Mouse (Mus musculus) forebrain, embryonic 14.5 days (tissue): ENCODE measurements around the gene Fam124a. TPM values are rescaled to one million over a fixed set of nuclear protein-coding genes. Genes with fewer than 3 reads are reported as not detected.
A peak's percentile ranks its signal among the peaks of the same experiment; 100 is the strongest.

ENCODE experiments used
- ATAC-seq: fragments of 200-750 bp; cut with Nextera tagmentation; 2 replicates; pipeline ENCODE4 v1.8.0; 2017; ENCODE audit warnings: mild to moderate bottlenecking, moderate library complexity
- DNase-seq: peaks from one replicate; pipeline ENCODE4 v3.0.0-alpha.2; 2015; ENCODE audit warnings: low spot score
- H3K27ac ChIP-seq: fragments of 300-500 bp; sonication (generic); 2 replicates; pipeline ENCODE4 v1.5.1; 2014; ENCODE audit warnings: low read depth, mild to moderate bottlenecking, control low read depth, low read length, moderate library complexity
- H3K27me3 ChIP-seq: fragments of 300-500 bp; sonication (generic); replicated peaks from 2 replicates; pipeline ENCODE4 v1.6.1; 2014; ENCODE audit warnings: low read length, control low read depth, mixed read lengths; ENCODE audit not compliant: control insufficient read depth, insufficient read depth
- H3K36me3 ChIP-seq: fragments of 300-500 bp; sonication (generic); 2 replicates; pipeline ENCODE4 v1.6.1; 2014; ENCODE audit warnings: low read length, control low read depth; ENCODE audit not compliant: control insufficient read depth, insufficient read depth
- H3K4me1 ChIP-seq: fragments of 300-500 bp; sonication (generic); 2 replicates; pipeline ENCODE4 v1.6.1; 2014; ENCODE audit warnings: antibody characterized with exemption, low read length, control low read depth; ENCODE audit not compliant: control insufficient read depth, insufficient read depth
- H3K4me2 ChIP-seq: fragments of 300-500 bp; sonication (generic); 2 replicates; pipeline ENCODE4 v1.6.1; 2014; ENCODE audit warnings: mild to moderate bottlenecking, control low read depth, low read length
- H3K4me3 ChIP-seq: fragments of 300-500 bp; sonication (generic); 2 replicates; pipeline ENCODE4 v1.5.1; 2014; ENCODE audit warnings: low read depth, low read length, control low read depth
- H3K9ac ChIP-seq: fragments of 300-500 bp; sonication (generic); 2 replicates; pipeline ENCODE4 v1.6.1; 2014; ENCODE audit warnings: mild to moderate bottlenecking, low read length, control low read depth, moderate library complexity
- H3K9me3 ChIP-seq: fragments of 300-500 bp; sonication (generic); replicated peaks from 2 replicates; pipeline ENCODE4 v1.6.1; 2016; ENCODE audit warnings: low read length, control low read depth, mixed read lengths; ENCODE audit not compliant: control insufficient read depth
- WGBS: fragments of 180-500 bp; shearing (Covaris S2); extraction: QIAGEN DNeasy Blood & Tissue Kit; methylation state at CpG from one replicate; pipeline ENCODE4 v1.1.7; 2014; 5-methylcytosine and 5-hydroxymethylcytosine counted together
- polyA plus RNA-seq: library from polyadenylated mRNA; unstranded; fragments of >200 nt; fragmentation: Nextera tagmentation; extraction: Ambion mirVana; gene quantifications from 2 replicates; pipeline ENCODE4 v1.2.1, GENCODE M21; 2014

Fam124a gene
- polyA plus RNA-seq, 1 experiment from 2014 or later: 13.8 TPM

DNA sequence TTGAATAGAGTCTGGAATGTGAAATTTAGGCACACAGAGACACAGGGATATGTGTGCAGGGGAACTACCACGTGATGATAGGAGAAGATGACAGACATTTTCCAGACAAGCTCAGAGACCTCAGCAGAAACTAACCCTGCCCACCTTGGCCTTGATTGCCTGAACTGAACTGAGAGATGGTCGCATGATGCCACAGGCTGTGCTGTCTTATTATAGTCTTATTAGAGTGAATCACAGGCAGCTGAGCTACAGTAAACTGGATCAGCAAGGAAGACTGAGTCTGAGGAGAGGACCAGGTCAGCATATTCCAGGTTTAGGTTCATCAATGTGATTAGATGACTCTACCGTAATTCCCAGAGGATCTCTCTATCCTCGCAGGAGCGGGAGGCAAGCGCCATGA, 9.2 kb upstream of the Fam124a start:
- ATAC-seq (no peak), DNase-seq (no peak)
- H3K36me3 ChIP-seq: no peaks in the 10 kb centered on the region
- H3K9me3 ChIP-seq: no peaks in the 10 kb centered on the region
- H3K4me2 ChIP-seq: no peak overlapping the region
- H3K27me3 ChIP-seq: no peaks in the 10 kb centered on the region
- H3K27ac ChIP-seq: no peak overlapping the region
- no peak overlapping the region for H3K9ac ChIP-seq
- H3K4me1 ChIP-seq: no peaks in the 10 kb centered on the region
- 88% methylated on average over 6 of the region's 6 CpGs for WGBS
- no peak overlapping the region for H3K4me3 ChIP-seq

DNA sequence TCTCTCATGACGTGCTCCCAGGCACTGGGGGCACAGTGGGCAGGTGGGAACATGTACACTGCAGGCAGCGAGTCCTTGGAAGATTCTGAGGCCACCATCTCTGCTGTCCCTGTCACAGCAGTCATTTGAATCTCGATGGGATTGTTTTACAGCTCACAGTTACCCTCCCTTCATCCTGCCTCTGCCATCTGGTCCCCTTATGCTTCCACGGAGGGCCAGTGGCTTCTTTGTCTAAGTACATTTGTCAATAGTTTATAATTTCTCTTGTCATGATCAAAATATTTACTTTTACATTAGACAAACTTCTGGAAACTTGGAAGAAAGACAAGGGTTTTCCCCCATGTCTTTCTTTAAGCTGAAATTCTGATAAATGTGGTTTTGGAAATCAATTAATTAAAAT, 8.8 kb upstream of the Fam124a start:
- DNase-seq (peak; percentile 21), ATAC-seq (no peak)
- no peak overlapping the region for H3K4me3 ChIP-seq
- no peaks in the 10 kb centered on the region for H3K4me1 ChIP-seq
- no peaks in the 10 kb centered on the region for H3K9me3 ChIP-seq
- H3K9ac ChIP-seq: no peak overlapping the region
- H3K27me3 ChIP-seq: no peaks in the 10 kb centered on the region
- H3K36me3 ChIP-seq: no peaks in the 10 kb centered on the region
- H3K4me2 ChIP-seq: no peak overlapping the region
- WGBS: 63% methylated on average over 4 of the region's 4 CpGs
- H3K27ac ChIP-seq: no peak overlapping the region

DNA sequence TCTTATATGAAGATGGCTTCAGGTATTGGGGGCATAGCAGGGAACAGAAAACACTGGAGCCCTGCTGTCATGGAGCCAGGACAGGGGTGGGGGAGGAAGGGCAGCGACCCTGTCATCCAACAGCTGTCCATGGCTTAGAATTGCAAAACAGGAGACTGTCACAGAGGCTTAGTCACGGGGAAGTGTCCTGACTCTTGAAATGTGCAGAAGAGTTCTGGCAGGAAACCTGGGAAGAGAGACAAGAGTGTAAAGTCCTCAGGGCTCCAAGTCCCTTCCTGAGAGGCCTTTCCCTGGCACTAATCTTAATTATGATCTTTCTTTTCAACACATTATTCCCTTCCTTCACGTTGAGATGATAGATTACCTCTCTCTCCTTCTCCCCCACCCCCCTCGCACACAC, 5.4 kb upstream of the Fam124a start:
- H3K27ac ChIP-seq: no peak overlapping the region
- H3K36me3 ChIP-seq: no peaks in the 10 kb centered on the region
- H3K4me2 ChIP-seq: no peak overlapping the region
- no peaks in the 10 kb centered on the region for H3K9me3 ChIP-seq
- 62% methylated on average over 4 of the region's 4 CpGs for WGBS
- H3K27me3 ChIP-seq: no peaks in the 10 kb centered on the region
- DNase-seq (no peak), ATAC-seq (no peak)
- H3K4me1 ChIP-seq: no peaks in the 10 kb centered on the region
- no peak overlapping the region for H3K4me3 ChIP-seq
- no peak overlapping the region for H3K9ac ChIP-seq

- Histone ChIP-seq H3K4me3 (no peak overlapping the region), H3K9ac (no peak overlapping the region), H3K36me3 (no peaks in the 10 kb centered on the region), H3K9me3 (no peaks in the 10 kb centered on the region), H3K27me3 (no peaks in the 10 kb centered on the region), H3K27ac (no peak overlapping the region), H3K4me1 (peaks cover 13% of the 10 kb centered on the region), H3K4me2 (no peak overlapping the region)
- DNase-seq (no peak), ATAC-seq (no peak)
- 93% methylated on average over 4 of the region's 4 CpGs for WGBS
Measured at GRCm38 (mm10) chr14:62552771-62553170, 2.8 kb upstream of the Fam124a start.

DNA sequence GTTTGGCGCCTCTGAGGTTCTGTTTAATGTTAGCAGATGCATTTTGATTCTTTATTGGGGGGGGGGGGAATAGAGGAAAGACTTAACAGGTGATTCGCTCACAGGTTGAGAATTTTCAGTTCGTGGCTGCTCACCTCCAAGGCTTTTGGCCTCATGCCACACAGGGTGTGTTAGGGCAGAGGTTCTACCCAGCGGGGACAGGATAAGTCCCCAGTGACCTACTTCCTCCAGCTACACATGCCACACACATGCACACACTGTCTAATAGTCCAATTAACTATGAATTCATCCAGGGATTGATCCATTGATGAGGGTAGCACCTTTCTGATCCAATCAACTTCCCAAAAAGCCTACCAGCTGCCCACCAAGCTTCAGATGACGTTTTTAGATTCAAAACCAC, 1.8 kb upstream of the Fam124a start:
- DNase-seq (no peak), ATAC-seq (no peak)
- no peaks in the 10 kb centered on the region for H3K27me3 ChIP-seq
- H3K36me3 ChIP-seq: no peaks in the 10 kb centered on the region
- H3K4me1 ChIP-seq: peaks cover 13% of the 10 kb centered on the region
- H3K4me3 ChIP-seq: no peak overlapping the region
- no peak overlapping the region for H3K27ac ChIP-seq
- no peak overlapping the region for H3K4me2 ChIP-seq
- H3K9me3 ChIP-seq: no peaks in the 10 kb centered on the region
- 62% methylated on average over 5 of the region's 5 CpGs for WGBS
- no peak overlapping the region for H3K9ac ChIP-seq

- DNase-seq (peak; percentile 66), ATAC-seq (peak; percentile 82)
- peaks cover 21% of the 10 kb centered on the region for H3K4me1 ChIP-seq
- peak overlapping the region; percentile 68 for H3K4me3 ChIP-seq
- no peaks in the 10 kb centered on the region for H3K9me3 ChIP-seq
- H3K9ac ChIP-seq: peak overlapping the region; percentile 84
- H3K27ac ChIP-seq: peak overlapping the region; percentile 59; the same call in 1 of the 2 replicates
- H3K4me2 ChIP-seq: peak overlapping the region; percentile 88
- H3K27me3 ChIP-seq: no peaks in the 10 kb centered on the region
- WGBS: 4% methylated on average over 38 of the region's 38 CpGs
- no peaks in the 10 kb centered on the region for H3K36me3 ChIP-seq
Measured at GRCm38 (mm10) chr14:62555840-62556810, 588 bp downstream of the Fam124a start.

GRCm38 (mm10) chr14:62557111-62557510, 1.6 kb downstream of the Fam124a start:
- Histone ChIP-seq H3K4me1 (peaks cover 30% of the 10 kb centered on the region), H3K27me3 (no peaks in the 10 kb centered on the region), H3K9ac (no peak overlapping the region), H3K4me3 (peak overlapping the region; percentile 68; the same call in 1 of the 2 replicates), H3K36me3 (no peaks in the 10 kb centered on the region), H3K9me3 (no peaks in the 10 kb centered on the region), H3K4me2 (peak overlapping the region; percentile 88), H3K27ac (no peak overlapping the region)
- ATAC-seq (no peak), DNase-seq (no peak)
- 79% methylated on average over 3 of the region's 3 CpGs for WGBS

- Histone ChIP-seq H3K4me3 (no peak overlapping the region), H3K9ac (no peak overlapping the region), H3K4me1 (peaks cover 31% of the 10 kb centered on the region), H3K4me2 (peak overlapping the region; percentile 33), H3K36me3 (no peaks in the 10 kb centered on the region), H3K27ac (peak overlapping the region; percentile 44; the same call in 1 of the 2 replicates), H3K27me3 (no peaks in the 10 kb centered on the region), H3K9me3 (no peaks in the 10 kb centered on the region)
- WGBS: 17% methylated on average over 17 of the region's 17 CpGs
- ATAC-seq (peak; percentile 87), DNase-seq (peak; percentile 92)
Measured at GRCm38 (mm10) chr14:62561875-62562748, 6.6 kb downstream of the Fam124a start.
